Mouse (Mus musculus): ENCODE measurements around the gene Mgrn1. TPM values are rescaled to one million over a fixed set of nuclear protein-coding genes. Genes with fewer than 3 reads are reported as not detected.

Mgrn1 gene
- polyA plus RNA-seq, 1 experiment from 2014 or later = 125 TPM

DNA sequence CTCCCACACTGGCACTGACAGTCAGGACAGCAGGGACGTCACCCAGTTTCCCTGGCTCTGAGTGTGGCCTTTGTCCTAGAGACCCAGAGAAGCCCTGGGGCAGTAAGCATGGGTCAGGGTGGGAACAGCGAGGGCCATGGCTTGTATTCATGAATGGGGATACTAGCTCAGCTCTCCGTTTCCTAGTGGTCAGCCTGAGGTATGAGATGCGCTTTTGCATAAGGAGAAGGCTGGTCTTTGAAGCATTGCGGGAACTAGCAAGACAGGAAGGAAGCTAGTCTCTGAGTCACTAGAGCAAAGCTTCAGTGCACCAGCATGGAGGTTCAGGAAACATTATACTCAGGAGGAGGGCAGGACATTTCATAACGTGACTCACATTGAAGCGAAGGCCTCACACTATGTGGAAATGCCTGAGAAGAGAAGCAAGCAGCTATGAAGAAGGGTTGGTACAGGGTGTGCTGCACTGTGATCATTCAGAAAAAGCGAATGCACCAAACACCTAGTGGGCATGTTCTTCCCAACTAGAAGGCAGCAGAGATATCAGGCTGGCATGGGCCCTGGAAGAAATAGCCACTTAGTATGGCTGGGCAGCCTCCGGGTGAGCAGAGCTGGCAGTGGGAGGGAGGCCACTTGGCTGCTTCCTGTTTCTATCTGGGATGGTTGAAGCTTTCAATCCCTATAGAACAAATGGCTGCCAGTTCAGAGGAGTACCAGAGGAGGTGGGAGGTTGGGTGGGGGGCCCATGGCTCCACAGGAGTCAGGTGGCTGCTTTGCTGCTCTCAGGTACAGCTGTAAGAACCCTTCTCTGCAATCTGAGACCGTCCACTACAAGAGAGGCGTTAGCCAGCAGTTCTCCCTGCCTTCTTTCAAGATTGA is 27.1 kb downstream of the Mgrn1 start:
- H3K4me2 ChIP-seq = no peak overlapping the region
- 79% methylated on average over 11 of the region's 11 CpGs for WGBS
- no peaks in the 10 kb centered on the region for H3K9me3 ChIP-seq (replicated peaks)
- H3K9ac ChIP-seq (replicated peaks) = no peak overlapping the region
- H3K27me3 ChIP-seq (replicated peaks) = no peaks in the 10 kb centered on the region
- peaks cover 72% of the 10 kb centered on the region for H3K36me3 ChIP-seq
- H3K4me1 ChIP-seq = peaks cover 7% of the 10 kb centered on the region; the same call in 1 of the 2 replicates
- peak overlapping the region; percentile 51 for H3K27ac ChIP-seq (replicated peaks)
- peak; percentile 55; the same call in 1 of the 2 replicates for ATAC-seq (ENCODE audit: low FRiP score)
- no peak overlapping the region for H3K4me3 ChIP-seq (replicated peaks)

DNA sequence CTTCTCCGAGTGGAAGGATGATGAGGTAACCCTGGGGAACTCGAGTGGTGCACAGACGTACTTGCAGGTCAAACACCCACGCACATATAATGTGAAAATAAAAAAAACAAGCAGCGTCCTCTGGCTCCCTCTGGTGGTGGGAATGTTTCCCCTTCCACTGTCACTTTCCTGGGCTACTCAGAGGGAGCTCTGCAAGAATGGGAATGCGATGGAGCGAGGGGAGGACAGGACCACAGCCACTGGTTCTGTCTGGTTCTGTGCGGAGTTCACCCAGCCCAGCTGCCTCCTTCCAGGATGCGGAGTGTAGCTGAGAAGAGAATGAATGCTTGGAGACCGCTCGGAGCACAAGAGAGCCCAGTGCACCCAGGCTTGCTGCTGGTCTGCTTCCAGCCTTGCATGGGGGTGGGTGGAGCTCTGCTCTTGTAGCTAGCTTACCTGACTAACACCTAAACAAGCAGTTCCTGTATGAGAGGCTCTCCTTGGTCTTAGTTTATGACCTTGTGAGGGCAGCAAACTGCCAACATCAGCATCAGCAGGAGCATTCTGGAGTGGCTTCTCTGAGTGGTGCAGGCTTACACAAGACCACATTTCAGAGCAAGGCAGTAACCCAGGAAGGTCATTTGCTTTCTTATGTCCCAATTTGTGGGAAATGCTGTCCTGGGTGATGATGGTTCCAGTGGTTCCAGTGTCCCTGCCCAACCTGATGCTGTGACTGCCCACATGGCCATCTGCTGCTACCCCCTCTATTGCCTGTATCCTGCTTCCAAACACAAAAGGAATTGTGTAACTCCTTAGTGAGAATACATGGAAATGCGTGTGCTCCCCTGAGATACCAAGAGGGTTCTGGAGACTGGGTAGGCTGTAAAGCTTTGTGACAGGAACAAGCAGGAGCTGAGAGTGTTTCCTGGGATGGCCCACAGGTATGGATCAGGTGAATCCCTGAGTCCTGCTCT is 28.0 kb downstream of the Mgrn1 start:
- 38% methylated on average over 12 of the region's 12 CpGs for WGBS
- ATAC-seq (ENCODE audit: low FRiP score) = peak; percentile 13; the same call in 1 of the 2 replicates
- no peak overlapping the region for H3K4me2 ChIP-seq
- no peak overlapping the region for H3K4me3 ChIP-seq (replicated peaks)
- peaks cover 77% of the 10 kb centered on the region for H3K36me3 ChIP-seq
- H3K9ac ChIP-seq (replicated peaks) = no peak overlapping the region
- H3K4me1 ChIP-seq = peaks cover 7% of the 10 kb centered on the region; the same call in 1 of the 2 replicates
- no peaks in the 10 kb centered on the region for H3K9me3 ChIP-seq (replicated peaks)
- H3K27ac ChIP-seq (replicated peaks) = peak overlapping the region; percentile 51; the same call in 1 of the 2 replicates
- H3K27me3 ChIP-seq (replicated peaks) = no peaks in the 10 kb centered on the region

DNA sequence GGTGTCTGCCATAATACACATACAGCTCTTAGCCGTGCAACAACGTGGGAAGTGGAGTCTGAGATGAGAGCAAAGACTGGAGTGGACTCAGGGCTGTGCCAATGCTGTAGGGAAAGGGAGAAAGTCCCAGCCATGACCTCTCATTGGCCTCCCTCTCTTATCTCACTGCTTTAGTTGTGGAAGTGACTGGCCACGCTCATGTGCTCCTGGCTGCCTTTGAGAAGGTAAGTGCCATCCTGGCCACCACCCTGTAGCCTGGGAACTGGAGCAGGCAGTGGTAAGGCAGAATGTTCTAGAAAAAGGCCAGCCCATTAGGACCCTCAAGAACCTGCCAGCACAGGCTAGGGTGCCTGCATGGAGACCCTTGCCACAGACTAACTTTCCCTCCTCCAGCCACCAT is 29.9 kb downstream of the Mgrn1 start:
- WGBS = 93% methylated on average over 3 of the region's 3 CpGs
- Histone ChIP-seq H3K4me2 (no peak overlapping the region), H3K9me3 (replicated peaks) (no peaks in the 10 kb centered on the region), H3K4me3 (replicated peaks) (no peak overlapping the region), H3K36me3 (peaks cover 75% of the 10 kb centered on the region), H3K9ac (replicated peaks) (no peak overlapping the region), H3K4me1 (peaks cover 7% of the 10 kb centered on the region; the same call in 1 of the 2 replicates), H3K27ac (replicated peaks) (no peak overlapping the region), H3K27me3 (replicated peaks) (no peaks in the 10 kb centered on the region)
- no peak for ATAC-seq (ENCODE audit: low FRiP score)

DNA sequence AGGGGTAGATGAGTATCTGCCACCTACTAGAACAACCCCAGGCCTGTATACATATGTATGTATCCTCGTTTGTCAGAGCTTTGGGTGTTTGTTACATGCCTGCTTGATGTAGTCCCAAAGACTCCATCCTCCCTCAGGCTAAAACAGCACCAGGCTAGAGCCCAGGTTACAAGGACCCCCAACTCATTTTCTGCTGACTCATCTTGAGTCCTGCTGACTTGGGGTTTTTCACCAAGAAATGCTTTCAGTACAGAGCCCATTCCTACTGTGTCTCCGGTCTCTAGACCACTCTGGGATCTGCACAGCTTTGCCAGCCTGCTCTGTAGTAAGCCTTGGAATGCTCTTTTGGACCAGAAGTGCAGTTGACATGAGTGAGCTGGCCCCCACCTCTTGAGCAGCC is 30.6 kb downstream of the Mgrn1 start:
- no peak overlapping the region for H3K4me3 ChIP-seq (replicated peaks)
- H3K27ac ChIP-seq (replicated peaks) = no peak overlapping the region
- peaks cover 68% of the 10 kb centered on the region for H3K36me3 ChIP-seq
- no peak overlapping the region for H3K9ac ChIP-seq (replicated peaks)
- no peaks in the 10 kb centered on the region for H3K9me3 ChIP-seq (replicated peaks)
- H3K4me2 ChIP-seq = no peak overlapping the region
- 91% methylated on average over 2 of the region's 2 CpGs for WGBS
- H3K27me3 ChIP-seq (replicated peaks) = no peaks in the 10 kb centered on the region
- H3K4me1 ChIP-seq = peaks cover 7% of the 10 kb centered on the region; the same call in 1 of the 2 replicates
- no peak for ATAC-seq (ENCODE audit: low FRiP score)

DNA sequence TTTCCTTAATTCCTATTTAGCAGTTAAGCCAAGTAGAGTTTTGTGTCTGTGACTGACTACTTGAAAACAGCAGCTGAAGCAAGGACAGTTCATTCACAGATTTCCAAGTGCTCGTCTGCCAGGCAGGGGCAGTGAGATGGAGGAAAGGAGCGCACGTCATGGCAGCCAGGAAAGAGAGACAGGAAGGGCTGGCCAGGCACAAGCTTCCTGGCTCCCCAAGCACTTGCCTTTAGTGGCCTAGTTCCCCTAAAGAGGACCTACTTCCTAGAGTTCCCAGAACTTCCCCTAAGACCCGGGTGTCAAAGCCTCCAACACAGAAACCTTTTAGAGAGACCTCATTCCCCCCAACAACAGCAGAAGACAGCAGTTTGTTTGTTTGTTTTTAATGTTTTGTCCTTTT is 34.5 kb downstream of the Mgrn1 start:
- ATAC-seq (ENCODE audit: low FRiP score) = no peak
- peaks cover 75% of the 10 kb centered on the region for H3K36me3 ChIP-seq
- H3K4me1 ChIP-seq = no peaks in the 10 kb centered on the region
- H3K4me2 ChIP-seq = no peak overlapping the region
- no peak overlapping the region for H3K4me3 ChIP-seq (replicated peaks)
- WGBS = 87% methylated on average over 4 of the region's 4 CpGs
- H3K9me3 ChIP-seq (replicated peaks) = no peaks in the 10 kb centered on the region
- no peak overlapping the region for H3K9ac ChIP-seq (replicated peaks)
- no peak overlapping the region for H3K27ac ChIP-seq (replicated peaks)
- no peaks in the 10 kb centered on the region for H3K27me3 ChIP-seq (replicated peaks)

- peaks cover 80% of the 10 kb centered on the region for H3K36me3 ChIP-seq
- no peak overlapping the region for H3K4me3 ChIP-seq (replicated peaks)
- H3K27me3 ChIP-seq (replicated peaks) = no peaks in the 10 kb centered on the region
Measured at GRCm38 (mm10) chr16:4922481-4922880, 36.4 kb downstream of the Mgrn1 start.

DNA sequence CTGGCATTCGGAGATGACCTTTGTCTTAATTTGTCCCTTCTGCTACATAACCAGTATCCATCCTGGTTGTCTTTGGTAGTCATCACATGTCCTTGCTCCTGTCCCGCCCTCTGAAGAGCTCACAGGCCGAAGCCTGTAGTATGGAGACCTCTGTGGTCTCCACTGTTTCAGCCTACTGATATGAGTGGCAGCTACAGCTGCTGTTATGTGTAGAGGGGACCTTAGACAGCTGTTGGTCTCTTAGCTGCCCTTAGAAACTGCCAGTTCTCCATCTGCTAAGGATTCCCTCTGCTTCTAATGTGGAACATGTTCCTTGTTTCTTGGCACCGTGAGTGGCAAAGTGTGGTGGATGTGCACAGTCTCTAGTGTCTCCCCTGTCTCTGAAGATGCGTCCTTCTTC is 37.9 kb downstream of the Mgrn1 start:
- Histone ChIP-seq H3K9ac (replicated peaks) (no peak overlapping the region), H3K4me2 (no peak overlapping the region), H3K4me3 (replicated peaks) (no peak overlapping the region), H3K36me3 (peaks cover 82% of the 10 kb centered on the region), H3K27ac (replicated peaks) (no peak overlapping the region), H3K9me3 (replicated peaks) (no peaks in the 10 kb centered on the region), H3K27me3 (replicated peaks) (no peaks in the 10 kb centered on the region), H3K4me1 (no peaks in the 10 kb centered on the region)
- 92% methylated on average over 5 of the region's 5 CpGs for WGBS
- ATAC-seq (ENCODE audit: low FRiP score) = no peak

More at GRCm38 (mm10) chr16:4922481-4922880, 36.4 kb downstream of the Mgrn1 start:
- 97% methylated on average over 6 of the region's 6 CpGs for WGBS
- no peak for ATAC-seq (ENCODE audit: low FRiP score)
- H3K4me2 ChIP-seq = no peak overlapping the region
- H3K4me1 ChIP-seq = no peaks in the 10 kb centered on the region
- no peak overlapping the region for H3K9ac ChIP-seq (replicated peaks)
- no peaks in the 10 kb centered on the region for H3K9me3 ChIP-seq (replicated peaks)
- H3K27ac ChIP-seq (replicated peaks) = no peak overlapping the region

DNA sequence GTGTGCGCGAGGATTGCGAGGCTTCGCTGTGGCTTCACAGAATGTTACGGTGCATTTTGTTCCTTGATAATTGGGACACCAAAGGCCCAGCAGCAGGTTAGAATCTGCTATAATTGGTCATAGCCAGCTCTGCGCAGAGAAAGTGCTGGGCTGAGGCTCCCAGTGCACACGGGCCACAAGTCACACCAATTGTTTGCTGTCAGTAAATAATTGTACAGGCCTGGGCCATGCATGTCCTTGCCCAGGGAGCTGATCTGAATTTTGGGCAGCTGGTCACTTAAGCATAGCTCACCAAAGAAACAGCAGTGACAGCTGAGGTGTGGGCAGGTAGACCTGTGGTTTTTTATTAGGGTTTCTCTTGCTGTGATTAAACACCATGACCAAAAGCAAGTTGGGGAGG is 41.9 kb downstream of the Mgrn1 start:
- Histone ChIP-seq H3K27me3 (replicated peaks) (no peaks in the 10 kb centered on the region), H3K4me1 (no peaks in the 10 kb centered on the region), H3K9ac (replicated peaks) (no peak overlapping the region), H3K27ac (replicated peaks) (no peak overlapping the region), H3K36me3 (peaks cover 95% of the 10 kb centered on the region), H3K9me3 (replicated peaks) (no peaks in the 10 kb centered on the region), H3K4me3 (replicated peaks) (no peak overlapping the region), H3K4me2 (no peak overlapping the region)
- ATAC-seq (ENCODE audit: low FRiP score) = no peak
- 94% methylated on average over 7 of the region's 7 CpGs for WGBS

DNA sequence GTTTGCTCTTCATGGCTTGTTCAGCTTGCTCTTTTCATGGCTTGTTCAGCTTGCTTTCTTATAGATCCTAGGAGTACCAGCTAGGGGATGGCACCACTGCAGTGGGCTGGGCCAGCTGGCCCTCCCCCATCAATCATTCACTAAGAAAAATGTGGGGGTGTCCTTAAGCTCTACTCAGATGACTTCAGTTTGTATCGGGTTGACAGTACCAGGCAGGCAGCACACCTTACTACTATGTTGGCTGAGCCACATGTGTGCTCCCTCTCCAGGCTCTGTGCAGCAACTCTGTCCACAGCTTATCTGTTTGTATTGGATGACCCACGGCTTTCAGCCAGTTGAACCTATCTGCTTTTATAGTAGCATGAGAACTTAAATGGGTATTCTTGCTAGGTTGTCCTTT is 42.4 kb downstream of the Mgrn1 start:
- H3K4me2 ChIP-seq = no peak overlapping the region
- no peak for ATAC-seq (ENCODE audit: low FRiP score)
- no peak overlapping the region for H3K27ac ChIP-seq (replicated peaks)
- H3K4me1 ChIP-seq = no peaks in the 10 kb centered on the region
- no peak overlapping the region for H3K4me3 ChIP-seq (replicated peaks)
- H3K27me3 ChIP-seq (replicated peaks) = no peaks in the 10 kb centered on the region
- peaks cover 95% of the 10 kb centered on the region for H3K36me3 ChIP-seq
- no peak overlapping the region for H3K9ac ChIP-seq (replicated peaks)
- no peaks in the 10 kb centered on the region for H3K9me3 ChIP-seq (replicated peaks)
- 95% methylated on average over 2 of the region's 2 CpGs for WGBS

DNA sequence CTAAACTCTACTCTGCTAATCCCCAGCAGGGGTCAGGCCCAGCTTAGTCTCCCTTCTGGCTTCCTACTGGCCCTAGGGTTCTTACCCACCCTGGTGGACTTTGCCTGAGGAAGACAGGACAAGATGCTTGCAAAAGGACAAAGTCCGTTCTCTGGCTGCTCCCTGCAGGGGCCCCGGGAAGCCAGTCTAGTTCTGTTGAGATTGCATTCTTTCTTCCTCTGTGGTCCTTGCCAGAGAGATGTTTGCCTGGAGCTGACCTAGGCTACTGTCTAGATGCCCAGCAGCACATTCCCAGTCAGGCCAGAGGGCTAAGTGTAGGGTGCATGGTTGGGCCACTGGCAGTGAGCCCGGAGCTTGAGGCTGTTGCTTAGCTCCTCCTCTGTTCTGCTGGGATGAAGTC is 46.4 kb downstream of the Mgrn1 start:
- H3K4me1 ChIP-seq = 0 out of 2 replicates have a peak, but pooled peaks cover 4% of the 10 kb centered on the region
- H3K4me2 ChIP-seq = no peak overlapping the region
- ATAC-seq (ENCODE audit: low FRiP score) = no peak
- no peak overlapping the region for H3K9ac ChIP-seq (replicated peaks)
- H3K27me3 ChIP-seq (replicated peaks) = no peaks in the 10 kb centered on the region
- no peak overlapping the region for H3K4me3 ChIP-seq (replicated peaks)
- 88% methylated on average over 3 of the region's 3 CpGs for WGBS
- H3K27ac ChIP-seq (replicated peaks) = no peak overlapping the region
- H3K9me3 ChIP-seq (replicated peaks) = no peaks in the 10 kb centered on the region
- peaks cover 97% of the 10 kb centered on the region for H3K36me3 ChIP-seq

- peaks cover 22% of the 10 kb centered on the region for H3K4me1 ChIP-seq
- H3K36me3 ChIP-seq = peaks cover 75% of the 10 kb centered on the region
Measured at GRCm38 (mm10) chr16:4935430-4935829, 49.4 kb downstream of the Mgrn1 start.

More at GRCm38 (mm10) chr16:4935430-4935829, 49.4 kb downstream of the Mgrn1 start:
- ATAC-seq (ENCODE audit: low FRiP score) = no peak
- H3K4me3 ChIP-seq (replicated peaks) = no peak overlapping the region
- H3K4me2 ChIP-seq = no peak overlapping the region
- no peaks in the 10 kb centered on the region for H3K9me3 ChIP-seq (replicated peaks)
- WGBS = 95% methylated on average over 31 of the region's 31 CpGs
- no peaks in the 10 kb centered on the region for H3K27me3 ChIP-seq (replicated peaks)
- H3K9ac ChIP-seq (replicated peaks) = no peak overlapping the region
- H3K27ac ChIP-seq (replicated peaks) = 0 out of 2 replicates have a peak overlapping the region, but pooled peaks have one; percentile 9
